Mouse (Mus musculus) limb, embryonic 13.5 days (tissue): ENCODE results near the gene Tnf. TPM values are rescaled to one million over a fixed set of nuclear protein-coding genes. Genes with fewer than 3 reads are reported as not detected.
A peak's percentile ranks its signal among the peaks of the same experiment; 100 is the strongest.

Source experiments
- ATAC-seq: fragments of 200-750 bp; cut with Nextera tagmentation; 2 replicates; pipeline ENCODE4 v1.8.0; 2017; ENCODE audit warnings: low read depth, moderate number of reproducible peaks, moderate TSS enrichment; ENCODE audit not compliant: low FRiP score
- H3K27ac ChIP-seq: fragments of 300-500 bp; sonication (generic); 2 replicates; pipeline ENCODE4 v1.5.1; 2015; ENCODE audit warnings: inconsistent platforms, mild to moderate bottlenecking, moderate library complexity
- H3K27me3 ChIP-seq: fragments of 300-500 bp; sonication (generic); 2 replicates; pipeline ENCODE4 v1.6.1; 2015; ENCODE audit warnings: mild to moderate bottlenecking, inconsistent platforms
- H3K36me3 ChIP-seq: fragments of 300-500 bp; sonication (generic); 2 replicates; pipeline ENCODE4 v1.6.1; 2015; ENCODE audit warnings: inconsistent platforms, mild to moderate bottlenecking, moderate library complexity
- H3K4me1 ChIP-seq: fragments of 300-500 bp; sonication (generic); 2 replicates; pipeline ENCODE4 v1.6.1; 2015; ENCODE audit warnings: inconsistent platforms
- H3K4me2 ChIP-seq: fragments of 300-500 bp; sonication (generic); replicated peaks from 2 replicates; pipeline ENCODE4 v1.6.1; 2015; ENCODE audit warnings: inconsistent platforms, mild to moderate bottlenecking, moderate library complexity
- H3K4me3 ChIP-seq: fragments of 300-500 bp; sonication (generic); 2 replicates; pipeline ENCODE4 v1.5.1; 2015; ENCODE audit warnings: moderate library complexity, mild to moderate bottlenecking, inconsistent platforms
- H3K9ac ChIP-seq: fragments of 300-500 bp; sonication (generic); 2 replicates; pipeline ENCODE4 v1.6.1; 2015; ENCODE audit warnings: mild to moderate bottlenecking, inconsistent platforms
- H3K9me3 ChIP-seq: fragments of 300-500 bp; sonication (generic); 2 replicates; pipeline ENCODE4 v1.6.1; 2016; ENCODE audit warnings: inconsistent platforms
- WGBS: fragments of 180-500 bp; shearing (Covaris S2); methylation state at CpG from one replicate; pipeline ENCODE4 v1.1.7; 2015; 5-methylcytosine and 5-hydroxymethylcytosine counted together
- polyA plus RNA-seq: library from polyadenylated mRNA; unstranded; fragments of >200 nt; fragmentation: Nextera tagmentation; extraction: Ambion mirVana; gene quantifications from 2 replicates; pipeline ENCODE4 v1.2.1, GENCODE M21; 2015

The Tnf gene
- polyA plus RNA-seq, 1 experiment from 2014 or later = 0.36 TPM

DNA sequence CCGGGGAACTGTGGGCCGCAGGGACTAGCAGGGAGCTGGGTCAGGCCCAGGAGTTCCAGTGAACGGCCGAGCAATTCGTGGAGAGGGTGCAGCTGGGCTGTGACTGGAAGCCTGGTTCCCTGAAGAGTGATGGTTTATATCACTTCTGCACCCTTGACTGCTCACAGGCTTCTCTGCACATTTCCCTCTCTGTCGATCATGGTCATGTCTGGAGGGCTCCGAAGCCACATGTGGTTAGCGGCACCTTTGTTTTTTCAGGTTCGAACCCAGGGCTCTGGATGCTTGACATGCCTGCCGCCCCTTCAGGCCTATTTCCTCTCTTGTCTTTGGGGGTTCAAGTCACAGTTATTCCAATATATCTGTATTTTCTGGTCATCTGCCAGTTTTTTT lies 3.6 kb upstream of the Tnf start:
- Histone ChIP-seq H3K27me3 (peaks cover 56% of the 10 kb centered on the region), H3K4me2 (no peak overlapping the region), H3K4me1 (no peaks in the 10 kb centered on the region), H3K4me3 (no peak overlapping the region), H3K27ac (no peak overlapping the region), H3K9me3 (no peaks in the 10 kb centered on the region), H3K36me3 (no peaks in the 10 kb centered on the region), H3K9ac (0 out of 2 replicates have a peak overlapping the region, but pooled peaks have one; percentile 13)
- WGBS = 54% methylated on average over 10 of the region's 10 CpGs
- no peak for ATAC-seq

DNA sequence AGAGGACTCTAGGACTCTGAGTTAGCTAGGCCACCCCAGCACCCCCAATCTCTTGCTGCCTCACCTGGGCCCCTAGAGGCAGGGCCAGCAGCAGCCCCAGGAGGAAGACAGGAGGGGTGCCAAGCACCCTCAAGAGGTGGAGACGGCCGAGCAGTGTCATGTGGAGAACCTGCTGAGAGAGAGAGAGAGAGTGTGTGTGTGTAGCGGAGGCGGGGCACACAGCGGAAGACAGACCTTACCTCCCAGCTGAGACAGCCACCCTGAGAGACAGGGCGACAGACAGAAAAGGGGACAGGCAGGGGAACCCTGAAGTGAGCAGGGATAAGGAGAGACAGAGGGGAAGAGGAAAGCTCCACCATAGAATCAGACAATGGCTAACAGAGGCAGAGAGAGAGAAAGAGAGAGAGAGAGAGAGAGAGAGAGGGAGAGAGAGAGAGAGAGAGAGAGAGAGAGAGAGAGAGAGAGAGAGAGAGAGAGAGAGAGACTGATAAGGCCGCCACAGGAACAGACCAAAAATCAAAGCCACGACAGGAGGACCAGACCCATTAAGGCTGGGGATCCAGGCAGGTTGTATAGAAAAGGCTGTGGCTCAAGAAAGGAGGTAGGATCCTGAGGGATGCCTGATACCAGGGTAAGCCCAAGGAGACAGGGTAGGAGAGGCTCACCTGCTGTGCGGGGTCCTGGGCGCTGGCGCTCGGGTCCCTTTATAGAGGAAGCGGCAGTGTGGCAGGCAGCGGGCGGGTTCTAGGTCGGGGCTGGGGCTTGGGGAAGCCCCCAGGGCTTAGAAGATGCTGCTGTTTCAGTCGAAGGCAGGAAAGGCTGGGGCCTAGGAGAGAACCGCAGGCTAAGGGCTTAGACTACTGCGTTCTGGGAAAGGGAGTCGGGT lies 2.9 kb upstream of the Tnf start, which contains the start of gene Lta:
TSS of gene Lta (minus strand) at position 858 of the 886 bp plus-strand sequence.
- Histone ChIP-seq H3K4me2 (no peak within 1 kb of the TSS), H3K9me3 (no peaks in the 10 kb centered on the region), H3K9ac (0 out of 2 replicates have a peak within 1 kb of the TSS, but pooled peaks have one; percentile 13), H3K27me3 (peaks cover 60% of the 10 kb centered on the region), H3K4me1 (no peaks in the 10 kb centered on the region), H3K4me3 (no peak within 1 kb of the TSS), H3K27ac (no peak within 1 kb of the TSS), H3K36me3 (no peaks in the 10 kb centered on the region)
- no peak for ATAC-seq
- WGBS = 24% methylated on average over 20 of the region's 20 CpGs

DNA sequence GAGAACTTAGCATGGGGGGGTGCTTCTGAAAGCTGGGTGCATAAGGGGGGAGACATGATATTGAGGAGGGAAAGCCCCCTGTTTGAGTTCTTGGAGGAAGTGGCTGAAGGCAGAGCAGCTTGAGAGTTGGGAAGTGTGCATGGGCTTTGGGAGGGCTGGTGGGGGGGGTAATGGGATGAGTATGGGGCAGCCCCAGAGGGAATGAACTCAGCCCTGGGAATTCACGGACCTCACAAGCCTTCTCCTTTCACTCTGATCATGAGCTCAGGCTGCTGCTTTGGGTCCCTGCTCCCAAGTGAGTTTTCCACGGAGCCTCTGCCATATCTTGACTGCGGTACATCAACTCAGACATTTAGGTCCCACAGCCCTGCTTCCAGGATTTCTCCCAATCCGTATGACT lies 635 bp upstream of the Tnf start:
- H3K4me1 ChIP-seq = no peaks in the 10 kb centered on the region
- no peaks in the 10 kb centered on the region for H3K9me3 ChIP-seq
- no peak overlapping the region for H3K4me3 ChIP-seq
- no peaks in the 10 kb centered on the region for H3K36me3 ChIP-seq
- H3K27ac ChIP-seq = no peak overlapping the region
- WGBS = 70% methylated on average over 4 of the region's 4 CpGs
- H3K27me3 ChIP-seq = peaks cover 78% of the 10 kb centered on the region
- no peak overlapping the region for H3K9ac ChIP-seq
- ATAC-seq = no peak
- no peak overlapping the region for H3K4me2 ChIP-seq

DNA sequence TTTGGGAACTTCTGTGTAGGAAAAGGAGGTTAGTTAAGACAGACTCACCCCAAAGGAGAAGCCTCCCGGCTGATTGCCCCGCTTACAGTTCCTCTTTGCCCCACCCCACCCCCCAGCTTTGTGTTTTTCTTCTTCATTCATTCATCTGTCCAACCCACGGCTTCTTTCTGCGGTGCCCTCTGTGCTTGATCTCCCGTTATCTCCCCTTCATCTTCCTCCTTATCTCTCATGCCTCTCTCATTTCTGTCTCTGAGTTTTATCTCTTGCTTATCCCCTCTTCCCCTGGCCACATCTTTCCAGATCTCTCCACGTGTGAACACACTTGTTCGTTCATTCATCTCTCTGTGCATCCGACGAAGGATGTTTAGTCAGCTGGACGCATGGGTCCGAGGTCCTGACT lies 679 bp downstream of the Tnf start:
- no peak overlapping the region for H3K27ac ChIP-seq
- 71% methylated on average over 11 of the region's 11 CpGs for WGBS
- no peak overlapping the region for H3K4me3 ChIP-seq
- H3K36me3 ChIP-seq = no peaks in the 10 kb centered on the region
- H3K4me1 ChIP-seq = peaks cover 2% of the 10 kb centered on the region
- peaks cover 89% of the 10 kb centered on the region for H3K27me3 ChIP-seq
- no peak for ATAC-seq
- no peaks in the 10 kb centered on the region for H3K9me3 ChIP-seq
- H3K9ac ChIP-seq = no peak overlapping the region
- no peak overlapping the region for H3K4me2 ChIP-seq

DNA sequence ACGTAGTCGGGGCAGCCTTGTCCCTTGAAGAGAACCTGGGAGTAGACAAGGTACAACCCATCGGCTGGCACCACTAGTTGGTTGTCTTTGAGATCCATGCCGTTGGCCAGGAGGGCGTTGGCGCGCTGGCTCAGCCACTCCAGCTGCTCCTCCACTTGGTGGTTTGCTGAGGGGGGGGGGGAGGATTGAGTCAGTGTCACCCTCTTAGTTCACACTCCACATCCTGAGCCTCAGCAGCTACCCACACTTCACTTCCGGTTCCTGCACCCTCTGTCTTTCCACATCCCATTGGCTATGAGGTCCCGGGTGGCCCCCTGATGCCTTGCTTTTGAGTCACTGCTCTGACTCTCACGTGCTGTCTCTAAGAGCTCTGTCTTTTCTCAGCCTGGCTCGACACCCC lies 1.4 kb downstream of the Tnf start:
- peaks cover 91% of the 10 kb centered on the region for H3K27me3 ChIP-seq
- 88% methylated on average over 11 of the region's 11 CpGs for WGBS

DNA sequence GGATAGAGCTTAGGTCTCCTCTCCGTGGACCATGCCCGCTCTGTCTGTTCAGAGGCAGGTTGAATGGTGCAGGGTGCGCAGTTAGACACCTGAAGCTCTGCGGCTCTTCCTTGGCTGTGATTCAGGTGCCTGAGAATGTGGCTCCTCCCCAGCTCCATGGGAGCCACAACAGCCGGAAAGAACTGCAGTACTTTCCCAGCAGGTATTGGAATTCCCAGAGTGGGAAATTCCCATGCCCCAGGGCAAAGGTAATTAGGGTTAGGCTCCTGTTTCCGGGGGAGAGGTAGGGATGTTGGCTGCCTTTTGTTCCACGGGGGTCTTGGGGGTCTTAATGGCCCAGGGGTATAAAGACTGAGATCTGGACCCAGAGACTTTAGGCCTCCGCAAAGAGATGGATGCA lies 2.9 kb downstream of the Tnf start:
- Histone ChIP-seq H3K27ac (no peak overlapping the region), H3K4me2 (no peak overlapping the region), H3K9me3 (no peaks in the 10 kb centered on the region), H3K36me3 (no peaks in the 10 kb centered on the region), H3K4me3 (no peak overlapping the region), H3K27me3 (peaks cover 93% of the 10 kb centered on the region), H3K9ac (no peak overlapping the region), H3K4me1 (peaks cover 15% of the 10 kb centered on the region)
- WGBS = 20% methylated on average over 8 of the region's 8 CpGs
- ATAC-seq = no peak

More for the DNA sequence above, 1.4 kb downstream of the Tnf start:
- Histone ChIP-seq H3K4me3 (no peak overlapping the region), H3K27ac (no peak overlapping the region), H3K4me1 (peaks cover 9% of the 10 kb centered on the region), H3K4me2 (no peak overlapping the region), H3K9ac (no peak overlapping the region), H3K36me3 (no peaks in the 10 kb centered on the region), H3K9me3 (no peaks in the 10 kb centered on the region)
- no peak for ATAC-seq

DNA sequence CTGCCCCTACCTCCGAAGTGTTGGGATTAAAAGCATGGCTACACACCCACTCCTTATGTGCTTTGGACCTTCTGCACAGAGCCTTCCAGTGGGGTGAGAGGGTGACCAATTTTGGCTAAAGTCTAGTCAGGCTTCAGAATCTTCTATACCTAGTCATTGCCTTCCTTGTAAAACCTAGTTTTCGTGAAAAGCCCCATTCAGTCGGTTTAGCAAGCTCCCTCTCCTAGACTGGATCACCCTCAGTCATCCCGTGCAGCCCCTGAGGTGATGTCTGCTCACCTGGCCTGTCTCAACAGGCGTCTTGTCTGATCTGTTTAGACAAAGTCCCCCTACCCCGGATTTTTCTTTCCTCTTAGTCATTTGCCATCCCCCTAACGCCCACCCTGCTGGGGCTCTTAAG lies 3.8 kb downstream of the Tnf start:
- H3K9me3 ChIP-seq = no peaks in the 10 kb centered on the region
- H3K27ac ChIP-seq = no peak overlapping the region
- H3K4me2 ChIP-seq = no peak overlapping the region
- no peak overlapping the region for H3K9ac ChIP-seq
- no peaks in the 10 kb centered on the region for H3K36me3 ChIP-seq
- 63% methylated on average over 7 of the region's 7 CpGs for WGBS
- no peak overlapping the region for H3K4me3 ChIP-seq
- H3K4me1 ChIP-seq = peaks cover 15% of the 10 kb centered on the region
- H3K27me3 ChIP-seq = peaks cover 91% of the 10 kb centered on the region
- no peak for ATAC-seq

DNA sequence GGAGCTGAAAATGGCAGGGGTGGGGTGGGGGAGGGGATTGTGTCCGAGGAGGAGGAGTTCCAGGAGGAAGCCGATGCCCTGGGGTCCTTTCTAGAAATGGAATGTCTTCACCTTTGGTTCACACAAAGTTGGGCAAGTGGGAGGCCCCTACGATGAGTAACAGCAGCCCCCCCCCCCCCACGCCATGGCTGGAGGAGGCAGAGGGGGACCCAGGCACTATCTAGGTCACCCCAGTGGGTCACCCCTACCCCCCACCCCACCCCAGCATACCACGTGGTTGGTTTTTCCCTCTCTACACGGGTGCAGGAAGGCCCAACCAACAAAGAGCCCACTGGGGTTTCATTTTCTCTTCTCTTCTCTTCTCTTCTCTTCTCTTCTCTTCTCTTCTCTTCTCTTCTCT lies 4.7 kb downstream of the Tnf start:
- Histone ChIP-seq H3K9me3 (no peaks in the 10 kb centered on the region), H3K27ac (no peak overlapping the region), H3K4me2 (no peak overlapping the region), H3K9ac (no peak overlapping the region), H3K36me3 (no peaks in the 10 kb centered on the region), H3K27me3 (peaks cover 82% of the 10 kb centered on the region), H3K4me1 (peaks cover 15% of the 10 kb centered on the region), H3K4me3 (no peak overlapping the region)
- no peak for ATAC-seq
- WGBS = 33% methylated on average over 6 of the region's 6 CpGs

DNA sequence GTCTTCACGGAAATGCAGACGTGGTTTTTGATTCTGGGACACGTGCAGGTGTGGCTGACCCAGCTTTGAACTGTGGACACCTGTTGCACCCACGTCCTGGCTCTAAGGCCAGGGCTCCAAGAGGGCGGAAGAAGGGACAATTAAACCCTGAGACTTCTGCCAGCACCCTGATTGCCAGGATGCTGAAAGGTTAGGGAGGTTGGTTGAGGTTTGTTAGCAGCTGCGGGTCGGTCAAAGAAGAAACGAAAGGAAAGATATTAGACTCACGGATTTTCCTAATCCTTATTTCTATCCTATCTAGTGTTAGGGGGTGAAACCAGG lies 5.5 kb downstream of the Tnf start:
- H3K4me3 ChIP-seq = peak overlapping the region; percentile 47
- no peaks in the 10 kb centered on the region for H3K9me3 ChIP-seq
- WGBS = 34% methylated on average over 9 of the region's 9 CpGs
- ATAC-seq = no peak
- peak overlapping the region; percentile 64 for H3K9ac ChIP-seq
- H3K27me3 ChIP-seq = peaks cover 74% of the 10 kb centered on the region
- H3K27ac ChIP-seq = no peak overlapping the region
- peak overlapping the region; percentile 79 for H3K4me2 ChIP-seq
- peaks cover 15% of the 10 kb centered on the region for H3K4me1 ChIP-seq
- no peaks in the 10 kb centered on the region for H3K36me3 ChIP-seq

DNA sequence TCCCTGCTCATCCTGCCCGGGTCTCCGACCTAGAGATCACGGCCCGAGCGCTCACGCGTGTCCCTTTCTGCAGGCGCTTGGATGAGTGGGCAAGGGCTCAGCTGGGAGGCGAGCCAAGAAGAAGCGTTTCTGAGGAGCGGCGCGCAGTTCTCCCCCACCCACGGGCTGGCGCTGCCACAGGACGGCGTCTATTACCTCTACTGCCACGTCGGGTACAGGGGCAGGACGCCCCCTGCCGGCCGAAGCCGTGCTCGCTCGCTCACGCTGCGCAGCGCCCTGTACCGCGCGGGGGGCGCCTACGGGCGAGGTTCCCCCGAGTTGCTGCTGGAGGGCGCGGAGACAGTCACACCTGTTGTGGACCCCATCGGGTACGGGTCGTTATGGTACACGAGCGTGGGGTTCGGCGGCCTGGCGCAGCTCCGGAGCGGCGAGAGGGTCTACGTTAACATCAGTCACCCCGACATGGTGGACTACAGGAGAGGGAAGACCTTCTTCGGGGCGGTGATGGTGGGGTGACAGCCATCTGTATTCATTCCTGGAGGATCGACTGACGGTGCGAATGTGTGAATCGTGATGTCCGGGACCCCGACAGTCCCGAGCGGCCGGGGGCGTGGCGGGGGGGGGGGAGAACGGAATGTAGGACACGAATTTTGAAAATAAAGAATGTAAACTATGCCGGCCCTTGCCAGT lies 6.0 kb downstream of the Tnf start:
- no peaks in the 10 kb centered on the region for H3K36me3 ChIP-seq
- H3K4me1 ChIP-seq = peaks cover 15% of the 10 kb centered on the region
- peak overlapping the region; percentile 79 for H3K4me2 ChIP-seq
- 1% methylated on average over 66 of the region's 66 CpGs for WGBS
- peak; percentile 85 for ATAC-seq
- H3K9me3 ChIP-seq = no peaks in the 10 kb centered on the region
- peaks cover 69% of the 10 kb centered on the region for H3K27me3 ChIP-seq
- H3K4me3 ChIP-seq = peak overlapping the region; percentile 47
- no peak overlapping the region for H3K27ac ChIP-seq
- H3K9ac ChIP-seq = peak overlapping the region; percentile 64

DNA sequence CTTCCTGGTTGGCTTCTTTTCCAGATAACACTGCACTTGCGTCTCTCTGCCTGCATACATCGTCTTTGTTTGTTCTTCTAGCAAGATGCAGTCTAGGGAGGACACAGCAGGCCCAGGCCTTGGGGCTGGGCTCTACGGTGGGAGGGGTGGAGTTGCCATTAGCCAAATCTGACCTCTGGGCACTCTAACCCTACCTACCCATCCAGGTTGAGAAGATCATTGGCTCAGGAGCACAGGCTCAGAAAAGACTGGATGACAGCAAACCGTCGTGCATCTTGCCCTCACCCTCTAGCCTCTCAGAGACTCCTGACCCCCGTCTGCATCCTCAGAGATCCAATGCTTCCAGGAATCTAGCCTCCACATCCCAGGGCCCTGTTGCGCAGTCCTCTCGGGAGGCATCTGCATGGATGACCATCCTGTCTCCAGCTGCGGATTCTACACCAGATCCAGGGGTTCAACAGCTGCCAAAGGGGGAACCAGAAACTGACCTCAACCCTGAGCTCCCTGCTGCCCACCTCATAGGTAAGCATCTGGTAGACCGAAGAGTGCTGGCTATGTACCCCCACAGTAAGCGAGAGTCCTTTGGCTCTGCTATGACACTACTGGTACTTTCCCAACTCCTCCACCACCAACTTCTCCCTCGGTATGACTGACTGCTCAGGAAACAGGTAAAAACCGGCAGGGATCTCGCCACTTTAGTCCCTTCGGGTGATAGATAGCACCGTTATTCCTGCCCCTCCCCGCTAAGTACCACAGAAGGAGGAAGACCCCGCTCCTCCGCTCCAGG lies 6.8 kb downstream of the Tnf start:
- H3K36me3 ChIP-seq = no peaks in the 10 kb centered on the region
- peak overlapping the region; percentile 64 for H3K9ac ChIP-seq
- WGBS = 40% methylated on average over 19 of the region's 19 CpGs
- no peaks in the 10 kb centered on the region for H3K9me3 ChIP-seq
- H3K27ac ChIP-seq = no peak overlapping the region
- H3K4me2 ChIP-seq = peak overlapping the region; percentile 79
- peak overlapping the region; percentile 47 for H3K4me3 ChIP-seq
- H3K27me3 ChIP-seq = peaks cover 61% of the 10 kb centered on the region
- peaks cover 15% of the 10 kb centered on the region for H3K4me1 ChIP-seq
- no peak for ATAC-seq
